Mouse (Mus musculus) common myeloid progenitor, adult 5-6 weeks (primary cell): ENCODE data around the gene Ttc28. TPM values are rescaled to one million over a fixed set of nuclear protein-coding genes. Genes with fewer than 3 reads are reported as not detected.
A peak's percentile ranks its signal among the peaks of the same experiment; 100 is the strongest.

Experiments
- ATAC-seq: replicated peaks from 2 replicates; pipeline ENCODE4 v1.8.0; 2016; ENCODE audit warnings: low read depth, mild to moderate bottlenecking, moderate TSS enrichment, inconsistent platforms; ENCODE audit not compliant: poor library complexity, severe bottlenecking
- total RNA-seq: library from RNA; stranded (forward); fragments of 200-1000, 187-1606 nt; gene quantifications from 2 replicates; pipeline ENCODE4 v1.2.3, GENCODE M21; 2017

The Ttc28 gene
- total RNA-seq, 1 experiment from 2014 or later: 2.9 TPM

DNA sequence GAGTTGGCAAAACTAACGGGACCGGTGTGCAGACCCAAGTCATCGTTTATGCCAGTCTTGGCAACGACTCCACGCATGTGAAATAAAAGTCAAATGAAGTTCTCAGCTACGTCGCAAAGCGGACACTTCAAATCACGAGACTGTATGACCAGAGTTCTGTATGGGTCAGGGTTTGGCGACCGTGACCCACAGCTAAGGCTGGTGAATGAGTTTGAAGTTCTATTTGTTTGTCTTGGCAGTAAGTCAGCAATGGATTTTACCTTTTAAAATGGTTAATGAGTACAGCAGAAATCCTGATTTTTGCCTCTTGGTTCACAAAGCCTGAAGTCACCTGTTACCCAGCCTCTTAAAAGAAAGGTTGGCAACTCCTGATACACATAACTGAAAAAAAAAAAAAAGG lies 408.9 kb downstream of the Ttc28 start:
- no peak for ATAC-seq

DNA sequence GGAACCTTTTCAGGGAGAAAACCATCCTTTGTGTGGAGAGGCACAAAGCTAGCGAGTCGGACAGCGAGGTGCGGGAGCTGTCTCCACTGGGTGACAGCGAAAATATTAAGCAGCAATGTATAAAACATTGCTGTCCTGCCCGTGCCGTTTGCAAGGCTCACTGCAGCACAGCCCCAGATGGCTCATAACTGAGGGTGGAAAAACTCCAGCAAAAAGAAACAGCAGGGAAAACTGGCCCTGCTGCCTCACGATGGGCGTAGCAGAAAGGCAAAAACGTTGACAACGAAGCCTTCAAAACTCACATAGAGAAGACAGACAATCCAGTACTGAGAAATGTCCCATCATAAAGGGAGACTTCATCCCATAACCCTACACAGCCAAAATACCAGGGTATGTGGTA lies 410.5 kb downstream of the Ttc28 start:
- ATAC-seq: no peak

DNA sequence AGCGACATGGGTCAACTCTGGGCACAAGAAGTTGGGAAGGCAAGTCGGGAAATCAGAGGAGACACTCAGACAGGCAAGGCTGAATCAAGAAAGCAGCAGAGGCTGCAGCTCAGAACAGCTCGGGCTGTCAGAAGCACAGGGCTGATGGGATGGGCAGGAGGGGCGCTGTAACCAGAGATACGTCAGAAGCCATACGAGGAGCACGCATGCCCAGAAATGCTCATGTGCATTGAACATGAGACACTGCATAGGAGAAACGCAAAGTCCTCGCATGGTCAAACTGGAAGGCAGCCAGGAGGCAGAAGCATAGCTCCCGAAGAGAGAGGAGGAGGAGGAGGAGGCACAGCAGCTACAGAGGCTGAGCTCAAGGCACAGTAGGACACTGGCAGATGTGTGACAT lies 412.0 kb downstream of the Ttc28 start:
- ATAC-seq: no peak

DNA sequence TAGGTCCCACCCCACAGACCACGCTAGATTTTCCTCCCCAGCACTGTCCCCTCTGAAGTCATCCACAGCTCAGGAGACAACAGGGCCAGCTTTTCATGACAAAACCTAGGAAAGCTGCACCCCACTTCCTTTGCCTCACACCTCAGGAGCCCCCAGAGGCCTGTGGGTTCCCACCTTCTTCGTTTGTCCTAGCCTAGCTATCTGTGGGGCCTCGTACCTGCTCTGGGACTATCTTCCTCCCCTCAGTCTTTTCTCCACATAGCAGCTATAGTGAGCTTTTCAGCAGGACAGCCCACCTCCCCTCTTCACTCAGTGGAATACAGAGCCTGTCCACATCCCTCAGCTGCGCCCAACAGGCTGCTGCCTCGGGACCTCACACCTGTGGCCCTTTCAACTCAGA lies 418.2 kb downstream of the Ttc28 start:
- no peak for ATAC-seq

DNA sequence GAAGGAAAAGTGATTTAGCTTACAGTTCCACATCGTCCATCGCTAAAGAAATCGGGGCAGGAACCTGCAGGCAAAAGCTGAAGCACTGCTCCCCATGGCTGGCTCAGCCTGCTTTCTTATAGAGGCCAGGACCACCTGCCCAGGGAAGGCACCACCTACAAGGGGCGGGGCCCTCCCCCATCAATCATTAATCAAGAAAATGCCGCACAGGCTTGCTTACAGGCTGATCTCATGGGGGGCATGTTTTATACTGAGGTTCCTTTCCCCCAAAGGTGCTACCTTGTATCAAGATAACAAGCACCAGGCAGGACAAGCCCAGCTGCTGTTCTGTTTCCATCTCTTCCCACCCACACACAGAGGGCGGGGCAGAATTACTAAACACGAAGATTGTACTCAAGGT lies 419.1 kb downstream of the Ttc28 start:
- no peak for ATAC-seq

DNA sequence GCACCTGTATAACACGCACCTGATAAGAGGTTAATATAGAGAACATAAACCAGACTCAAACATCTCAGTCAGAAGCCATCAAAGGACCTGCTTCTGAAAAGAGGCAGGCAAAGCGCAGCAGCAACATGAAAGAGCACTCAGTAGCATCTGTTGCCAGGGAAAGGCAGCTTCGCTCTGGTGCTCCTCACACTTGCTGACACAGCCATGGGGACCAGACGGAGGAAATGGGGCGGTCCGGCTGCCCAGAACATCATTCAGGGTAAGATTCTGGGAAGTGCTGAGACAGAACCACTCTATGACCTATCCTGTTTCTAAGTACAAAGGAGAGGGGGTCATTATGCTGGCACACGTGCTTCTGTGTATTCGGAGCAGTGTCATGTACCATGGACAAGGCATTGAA lies 421.2 kb downstream of the Ttc28 start:
- ATAC-seq: no peak

DNA sequence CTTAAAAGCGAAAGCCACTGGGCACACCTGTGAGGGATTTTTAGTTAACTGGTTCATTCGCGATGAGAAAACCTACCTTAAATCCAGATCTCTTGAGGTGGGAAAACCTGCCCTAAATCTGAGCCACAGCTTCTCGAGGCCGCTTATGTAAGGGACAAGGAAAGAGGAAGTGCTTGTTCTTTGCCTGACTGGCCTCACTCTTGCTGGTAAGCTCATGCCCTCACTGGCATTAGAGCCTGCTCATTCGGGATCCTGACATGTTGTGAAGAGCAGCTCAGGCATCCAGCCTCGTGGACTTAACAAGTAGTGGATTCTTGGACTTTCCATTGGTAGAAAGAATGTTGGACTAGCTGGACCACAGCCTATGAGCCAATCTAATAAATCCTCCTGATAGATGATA lies 422.1 kb downstream of the Ttc28 start:
- peak; percentile 68; the same call in 1 of the 2 replicates for ATAC-seq

DNA sequence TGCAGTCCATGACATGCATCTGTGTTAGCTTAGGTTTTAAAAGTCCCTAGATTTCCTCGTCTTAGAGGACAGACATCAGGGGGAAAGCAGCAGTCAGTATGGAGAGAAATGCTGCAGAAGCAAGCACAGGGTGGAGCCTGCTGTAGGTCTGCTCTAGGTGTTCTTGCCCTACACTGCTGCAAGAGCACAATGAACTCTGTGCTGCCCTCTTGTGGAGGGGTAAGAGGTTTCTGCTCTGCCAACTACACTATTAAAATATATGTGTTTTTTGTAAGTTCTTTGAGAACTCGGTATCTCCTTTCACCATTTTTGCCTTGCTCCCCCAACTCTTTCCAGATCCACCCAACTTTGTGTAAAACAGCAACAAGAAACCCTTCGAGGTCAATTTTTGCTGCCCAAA lies 425.1 kb downstream of the Ttc28 start:
- no peak for ATAC-seq

DNA sequence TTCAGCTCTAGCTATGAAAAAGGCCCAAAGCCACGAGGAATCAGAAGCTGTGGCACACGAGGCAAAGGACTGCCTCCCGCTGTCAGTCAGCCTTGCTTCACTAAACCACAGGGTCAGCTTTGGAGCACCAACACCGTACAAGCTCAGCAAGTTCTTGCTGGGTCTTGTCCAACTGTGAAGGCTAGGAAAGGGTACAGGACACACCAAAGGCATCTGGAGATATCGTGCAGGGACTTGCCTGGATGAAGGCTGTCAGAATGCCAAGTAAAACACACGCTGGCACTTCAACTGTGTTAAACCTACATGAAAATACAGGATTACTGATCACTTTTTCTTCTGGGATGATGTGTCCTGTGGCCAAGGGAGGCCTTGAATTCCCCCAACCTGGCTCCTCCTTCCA lies 430.6 kb downstream of the Ttc28 start:
- no peak for ATAC-seq

DNA sequence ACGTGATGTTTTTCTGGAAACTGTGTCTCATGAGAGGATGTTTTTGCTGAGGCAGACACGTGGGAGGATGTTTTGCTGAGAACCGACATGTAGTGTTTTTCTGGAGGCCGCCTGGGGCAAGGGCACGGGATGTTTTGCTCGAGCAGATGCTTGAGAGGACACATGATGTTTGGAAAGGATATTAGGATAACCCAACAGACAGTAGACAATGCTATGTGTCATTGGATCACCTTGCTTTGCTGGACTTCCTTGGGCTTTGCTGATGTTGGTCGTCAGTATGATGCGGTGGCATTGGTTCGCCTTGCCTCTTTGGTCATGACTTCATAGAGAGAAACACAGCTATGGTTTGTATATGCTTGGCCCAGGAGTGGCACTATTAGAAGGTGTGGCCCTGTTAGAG lies 434.2 kb downstream of the Ttc28 start:
- no peak for ATAC-seq

DNA sequence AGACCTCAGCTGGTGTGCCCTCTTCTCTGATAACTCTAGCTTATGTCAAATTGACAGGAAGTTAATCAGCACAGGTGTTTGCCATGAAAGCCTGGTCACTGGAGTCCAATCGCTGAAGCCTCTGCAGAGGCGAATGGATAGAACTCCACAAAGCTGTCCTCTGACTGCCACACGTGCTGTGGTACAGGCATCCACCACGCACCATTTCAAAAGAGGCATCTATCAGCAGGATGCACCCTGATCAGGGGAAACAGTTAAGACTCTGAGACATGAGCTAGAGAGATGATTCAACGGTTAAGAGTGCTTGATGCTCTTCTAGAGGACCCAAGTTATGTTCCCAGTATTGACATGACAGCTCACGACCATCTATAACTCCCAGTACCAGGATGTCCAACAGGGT lies 435.5 kb downstream of the Ttc28 start:
- ATAC-seq: no peak

DNA sequence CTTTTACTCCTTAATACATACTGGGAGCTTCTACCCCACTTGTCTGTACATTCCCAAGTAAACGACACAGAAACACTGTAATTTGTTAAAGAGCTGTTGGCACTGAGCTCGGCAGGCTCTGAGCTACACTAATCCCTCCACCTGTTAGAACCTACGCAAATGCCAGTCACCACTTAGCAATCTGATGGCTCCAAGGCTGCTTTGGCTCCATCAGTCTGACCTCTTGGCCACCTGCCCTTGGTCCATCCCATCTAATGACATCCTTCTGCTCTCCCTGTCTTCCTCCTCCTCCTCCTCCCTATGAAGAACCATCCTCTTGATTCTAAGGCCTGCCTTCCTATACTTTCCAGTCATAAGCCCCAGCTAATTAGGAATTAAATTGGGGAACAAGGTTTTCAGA lies 437.9 kb downstream of the Ttc28 start:
- ATAC-seq: no peak

DNA sequence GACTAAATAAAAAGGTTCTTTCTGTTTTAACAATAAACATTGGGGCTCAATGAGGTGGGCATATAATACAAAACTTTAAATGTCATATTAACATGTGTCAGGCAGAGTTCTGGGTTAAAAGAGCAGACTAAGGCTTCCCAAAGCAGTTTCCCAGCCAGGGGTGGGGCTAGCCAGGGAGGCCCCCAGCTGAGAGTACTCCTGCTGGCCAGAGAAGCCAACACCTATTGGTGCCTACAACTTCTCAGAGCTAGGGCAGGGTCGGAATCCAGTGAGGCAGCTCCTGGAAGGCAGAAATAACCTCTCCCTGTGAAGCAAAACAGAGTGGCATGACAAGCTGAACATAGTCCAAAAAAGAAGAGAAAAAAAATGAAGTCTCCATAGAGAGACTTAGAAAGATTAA lies 439.3 kb downstream of the Ttc28 start:
- ATAC-seq: no peak

DNA sequence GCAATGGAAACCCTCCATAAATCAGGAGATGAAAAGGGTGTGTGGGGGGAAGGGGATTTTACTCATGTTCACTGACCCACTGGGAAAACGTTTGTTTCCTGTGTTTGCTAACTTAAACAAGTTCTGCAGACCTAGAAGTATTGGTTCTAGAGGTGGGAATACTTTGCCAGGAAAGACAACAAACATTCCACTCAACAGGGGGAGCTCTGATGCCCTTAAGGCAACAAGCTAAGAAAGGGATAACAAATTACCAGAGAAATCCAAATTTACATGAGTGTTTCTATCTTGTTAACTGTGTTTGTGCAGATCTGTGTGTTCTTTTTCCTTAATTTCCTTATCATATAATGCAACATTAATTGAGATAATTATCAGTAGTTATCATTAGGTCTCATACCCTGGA lies 446.2 kb downstream of the Ttc28 start:
- ATAC-seq: no peak

DNA sequence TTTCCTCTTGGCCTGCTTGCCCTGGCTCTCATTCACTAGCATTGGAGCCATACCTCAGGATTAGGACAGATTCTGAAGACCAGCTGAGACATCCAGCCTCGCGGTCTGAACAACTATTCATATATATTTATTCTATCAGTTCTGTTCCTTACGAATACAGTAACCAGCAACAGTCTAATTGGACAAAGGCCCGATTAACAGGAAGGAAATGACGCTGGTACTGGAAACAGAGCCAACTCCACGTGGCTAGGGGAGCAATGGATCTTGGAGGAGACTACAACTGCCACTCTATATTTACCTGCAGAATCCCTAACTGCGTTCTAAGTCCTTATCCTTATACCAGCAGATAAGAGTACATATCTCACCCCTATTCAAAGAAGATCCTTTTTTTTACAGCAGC lies 447.8 kb downstream of the Ttc28 start:
- no peak for ATAC-seq

DNA sequence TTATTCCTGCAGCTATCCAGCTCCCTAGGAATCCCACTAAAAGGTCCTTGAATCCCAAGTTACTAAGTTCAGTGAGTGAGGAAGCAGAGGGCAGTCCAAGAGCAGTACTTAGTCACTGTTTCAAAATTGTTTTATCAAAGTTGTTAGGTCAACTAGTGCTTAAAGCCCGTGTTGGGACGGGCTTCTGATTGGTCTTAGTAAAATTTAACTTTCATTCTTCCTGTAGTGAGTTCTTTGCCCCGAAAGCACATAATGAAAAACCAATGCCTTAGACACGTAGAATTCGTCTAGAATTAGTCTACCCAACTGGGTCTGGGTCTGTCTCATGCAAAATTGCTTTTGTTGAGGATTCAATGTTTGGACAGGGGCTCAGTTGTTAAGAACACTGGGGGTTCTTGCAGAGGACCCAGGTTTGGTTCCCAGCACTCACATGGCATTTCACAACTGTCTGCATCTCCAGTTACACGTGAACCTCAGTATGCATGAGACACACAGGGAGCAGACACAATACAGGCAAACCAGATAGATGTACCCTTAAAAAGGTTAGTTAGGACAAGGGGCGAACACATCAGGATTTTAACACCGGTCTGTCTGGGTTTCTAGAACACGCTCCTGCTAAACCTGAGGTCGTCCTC lies 450.3 kb downstream of the Ttc28 start:
- ATAC-seq: 0 out of 2 replicates have a peak, but pooled peaks have one; percentile 1

DNA sequence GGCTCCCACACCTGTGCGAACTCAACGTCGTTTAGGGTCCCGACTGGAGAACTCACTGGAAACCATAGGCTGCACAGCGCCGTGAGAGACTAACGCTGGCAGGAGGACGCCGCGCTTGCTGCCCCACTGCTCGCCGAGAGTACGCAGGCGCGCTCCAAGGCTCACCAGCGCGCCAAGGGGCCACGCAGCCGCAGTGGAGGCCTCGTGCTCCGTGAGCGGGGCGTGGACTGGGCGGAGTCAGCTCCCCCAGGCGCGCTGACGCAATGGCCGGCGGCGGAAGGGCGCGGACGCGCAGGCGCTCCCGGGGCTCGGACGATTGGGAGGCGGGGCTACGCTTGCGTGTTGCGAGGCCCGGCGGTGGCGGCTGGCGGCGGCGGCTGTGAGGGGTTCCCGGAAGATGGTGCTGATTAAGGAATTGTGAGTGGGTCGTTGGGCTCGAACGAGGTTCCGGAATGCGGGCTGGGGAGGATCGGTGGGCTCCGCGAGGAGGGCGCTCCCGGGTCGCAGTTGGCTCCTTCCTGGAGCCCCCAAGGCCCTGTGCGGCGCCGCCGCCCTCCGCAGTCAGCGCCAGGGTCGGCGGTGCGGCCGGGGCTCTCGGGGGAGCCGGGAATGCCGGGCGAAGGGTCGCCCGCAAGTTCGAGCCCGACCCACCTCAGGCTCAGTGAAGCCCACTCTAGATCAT lies 451.0 kb downstream of the Ttc28 start, which contains the start of gene Pitpnb:
TSS of gene Pitpnb (plus strand) at position 347 of the 682 bp plus-strand sequence.
- peak; percentile 93 for ATAC-seq

DNA sequence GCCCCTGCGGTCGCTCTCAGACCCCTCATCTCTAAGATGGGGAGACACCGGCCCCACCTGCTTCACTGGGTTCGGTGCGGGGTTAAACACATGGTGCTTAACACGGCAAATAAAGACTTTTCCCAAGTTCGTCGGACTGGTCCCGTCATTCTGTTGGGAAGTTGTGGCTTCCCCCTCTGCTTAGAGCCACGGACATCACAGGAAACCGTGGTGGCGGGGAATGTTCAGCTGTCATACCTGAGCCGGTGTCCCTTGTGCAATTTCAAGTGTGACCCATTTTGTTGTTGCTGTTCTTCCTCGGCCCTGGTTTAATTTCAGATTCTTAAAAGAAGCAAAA lies 451.5 kb downstream of the Ttc28 start:
- no peak for ATAC-seq

DNA sequence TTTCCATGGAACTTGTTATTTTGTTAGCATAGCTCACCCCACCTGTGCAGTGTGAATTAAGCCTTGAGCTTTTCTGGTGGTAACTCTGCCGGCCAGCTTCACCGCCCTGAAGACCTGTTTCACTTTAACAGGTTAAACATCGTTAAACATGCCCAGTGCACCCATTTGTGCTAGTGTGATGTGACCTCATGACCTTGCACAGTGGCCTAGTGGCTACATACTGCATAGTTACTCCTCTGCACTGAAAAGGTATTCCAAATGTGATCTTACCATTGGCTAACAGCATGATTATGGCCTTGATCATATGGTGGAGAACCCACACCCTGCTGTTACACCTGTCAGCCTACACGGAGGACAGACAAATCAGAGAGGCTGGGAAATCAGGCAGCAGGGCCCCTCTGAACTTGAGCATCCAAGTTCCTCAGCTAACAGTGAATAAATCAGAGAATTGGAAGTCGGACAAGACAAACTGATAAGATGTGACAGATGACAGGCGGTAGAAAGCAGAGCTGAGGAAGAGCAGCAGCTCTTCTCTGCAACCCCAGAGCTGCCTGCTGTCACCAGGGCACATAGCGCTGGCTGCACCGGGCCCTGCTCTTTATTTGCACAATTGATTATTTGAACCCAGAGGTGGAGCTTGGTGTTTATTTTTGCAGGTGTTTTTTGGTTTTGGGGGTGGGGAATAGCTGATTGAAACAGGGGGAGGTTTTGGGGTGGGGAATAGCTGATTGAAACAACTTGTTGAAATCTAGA lies 456.5 kb downstream of the Ttc28 start:
- no peak for ATAC-seq
